Mouse (Mus musculus) thymus, adult 2 months (tissue): ENCODE results near the gene Dnaaf2.

Experiments
- CTCF ChIP-seq: fragments of 200-500 bp; IDR thresholded peaks from 2 replicates; pipeline ENCODE4 v1.5.1; 2012; ENCODE audit warnings: mild to moderate bottlenecking, control low read depth, low read length, moderate library complexity, borderline replicate concordance; ENCODE audit not compliant: control insufficient read depth, poor library complexity, insufficient read depth; ENCODE audit errors: extremely low read depth
- POLR2A ChIP-seq: fragments of 200-500 bp; IDR thresholded peaks from 2 replicates; pipeline ENCODE4 v1.6.1; 2012; ENCODE audit warnings: mild to moderate bottlenecking, low read length, control low read depth, moderate library complexity; ENCODE audit not compliant: control insufficient read depth, poor library complexity, insufficient read depth; ENCODE audit errors: extremely low read depth

DNA sequence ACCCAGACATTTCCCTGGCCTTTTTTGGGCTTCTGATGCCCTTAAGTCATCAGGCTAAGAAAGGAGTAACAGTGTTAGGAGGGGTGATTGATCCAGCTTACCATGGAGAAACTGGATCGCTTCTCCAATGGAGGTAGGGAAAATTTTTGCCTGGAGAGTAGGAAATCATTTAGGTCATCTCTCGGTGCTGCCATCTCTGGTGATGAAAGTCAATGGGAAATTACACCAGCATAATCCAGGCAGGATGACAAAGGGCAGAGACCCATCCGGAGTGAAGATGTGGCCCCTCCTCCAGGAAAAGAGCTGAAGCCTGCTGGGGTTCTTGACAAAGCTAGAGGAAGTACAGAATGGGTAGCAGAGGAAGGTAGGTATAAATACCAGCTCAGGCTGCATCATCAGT, 40.1 kb upstream of the Dnaaf2 start:
- TF ChIP-seq CTCF = no peak
- TF ChIP-seq POLR2A = no peak
